Mouse (Mus musculus) left cerebral cortex, postnatal 4 days (tissue): Measurements from ENCODE around the gene Gsta2. TPM values are rescaled to one million over a fixed set of nuclear protein-coding genes. Genes with fewer than 3 reads are reported as not detected.

Experiments
- DNase-seq: peaks from one replicate; pipeline ENCODE4 v3.0.0-alpha.2; 2022
- intact Hi-C: fragments of 180-260 bp; cut with DNase I; formaldehyde crosslinking; loops from one replicate; pipeline ENCODE4 v1.15.1; 2025
- total RNA-seq, 2 experiments: library from RNA; stranded (reverse); gene quantifications; 2 replicates each; pipeline ENCODE4 v1.2.3; 2021

Gene Gsta2
- not detected for total RNA-seq

GRCm38 (mm10) chr9:78355611-78356010 is at the start of gene Gsta2:
Gene Gsta2 (minus strand): TSS chr9:78355788.
- DNase-seq = no peak
- intact Hi-C loops = no loop called here

DNA sequence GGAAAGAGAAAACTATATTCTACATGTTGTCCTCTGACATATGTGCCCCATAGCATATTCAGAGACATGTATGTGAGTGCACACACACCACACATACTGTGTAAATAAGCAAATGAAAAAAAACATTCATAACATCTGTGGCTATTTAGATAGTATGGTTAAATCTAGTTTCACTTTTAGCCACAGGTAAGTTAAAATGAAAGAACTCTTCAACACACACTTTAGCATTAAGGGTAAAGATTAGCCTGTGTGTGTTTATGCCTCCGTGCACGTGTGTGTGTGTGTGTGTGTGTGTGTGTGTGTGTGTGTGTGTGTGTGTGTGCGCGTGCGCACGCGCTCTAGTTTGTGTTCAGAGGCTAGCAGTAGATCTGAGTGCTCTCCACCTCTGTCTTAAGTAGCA is 46.0 kb upstream of the Gsta2 start:
- no peak for DNase-seq
- intact Hi-C loops = no loop called here

DNA sequence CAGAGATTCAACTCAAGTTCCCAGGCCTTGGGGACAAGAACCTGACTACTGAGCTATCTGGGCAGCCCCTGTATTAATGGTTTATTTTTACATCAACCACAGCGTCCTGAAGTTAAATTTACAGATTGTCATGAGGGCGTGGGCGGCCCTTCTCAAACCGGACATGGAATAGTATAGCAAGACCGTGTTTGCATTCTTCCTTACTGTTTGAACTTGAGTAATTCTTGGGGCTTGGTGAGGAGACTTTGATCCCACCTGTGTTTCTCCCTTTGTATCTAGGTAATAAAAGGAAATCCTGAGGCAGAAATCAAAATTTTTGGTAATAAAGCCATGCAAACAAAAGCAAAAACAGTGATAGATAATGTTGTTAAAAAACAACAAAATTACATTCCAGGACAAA is 45.0 kb upstream of the Gsta2 start:
- DNase-seq = no peak
- intact Hi-C loops = no loop called here

DNA sequence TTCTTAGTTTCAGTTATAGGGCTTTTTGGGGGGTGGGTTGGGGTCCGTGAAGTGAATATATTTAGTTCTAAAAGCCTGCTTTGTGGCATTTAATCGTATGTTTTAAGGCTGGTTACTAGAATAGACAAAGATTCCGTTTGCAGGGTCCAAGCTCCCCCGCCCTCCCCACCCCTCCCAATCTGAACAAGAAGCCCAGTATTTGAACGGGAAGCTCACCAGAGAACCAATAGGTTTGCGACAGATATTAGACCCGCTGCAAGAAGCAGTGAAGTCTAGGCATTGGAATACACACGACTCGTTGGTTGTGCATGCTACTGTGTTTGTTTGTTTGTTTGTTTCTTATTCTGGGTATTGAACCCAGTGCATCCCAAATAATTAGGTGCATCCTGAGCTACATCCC is 40.9 kb upstream of the Gsta2 start:
- intact Hi-C loops = no loop called here
- no peak for DNase-seq

DNA sequence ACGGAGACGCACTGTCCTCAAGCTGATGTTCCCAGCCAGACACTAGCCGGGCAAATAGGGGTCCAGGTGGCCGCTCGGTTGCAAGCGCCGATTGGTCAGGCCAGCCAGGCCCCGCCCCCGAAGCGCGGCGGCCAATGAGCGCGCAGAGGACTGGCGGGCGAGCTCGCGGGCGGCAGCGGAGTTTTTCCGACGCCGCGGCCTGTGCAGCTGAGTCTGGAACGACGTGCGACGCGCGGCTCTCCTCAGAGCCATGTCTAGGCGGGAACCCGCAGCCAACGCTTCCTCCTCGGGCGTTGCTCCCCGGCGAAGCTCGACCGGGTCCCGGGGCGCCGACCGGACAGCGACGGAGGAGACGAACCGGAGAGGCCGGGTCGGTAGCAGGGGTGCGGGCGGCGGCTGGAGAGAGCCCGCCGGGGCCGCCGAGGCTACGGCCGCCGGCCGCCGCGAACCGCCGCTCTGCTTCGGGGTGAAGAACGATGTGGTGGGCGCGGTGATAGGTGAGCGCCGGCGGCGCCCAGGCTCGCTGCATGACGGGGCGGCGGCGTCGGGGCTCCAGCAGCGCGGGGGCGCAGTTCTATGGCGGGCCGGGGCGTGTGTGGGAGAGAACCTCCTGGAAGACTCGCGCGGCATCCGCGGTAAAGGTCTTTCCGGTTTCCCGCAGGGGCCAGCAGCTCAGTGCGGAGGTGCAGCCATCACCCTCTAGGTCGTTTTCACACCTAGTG is 40.2 kb upstream of the Gsta2 start, which contains the start of gene Ddx43:
TSS of gene Ddx43 (plus strand) at position 148 of the 722 bp plus-strand sequence.
- intact Hi-C loops = no loop called here
- peak; percentile 60 for DNase-seq

DNA sequence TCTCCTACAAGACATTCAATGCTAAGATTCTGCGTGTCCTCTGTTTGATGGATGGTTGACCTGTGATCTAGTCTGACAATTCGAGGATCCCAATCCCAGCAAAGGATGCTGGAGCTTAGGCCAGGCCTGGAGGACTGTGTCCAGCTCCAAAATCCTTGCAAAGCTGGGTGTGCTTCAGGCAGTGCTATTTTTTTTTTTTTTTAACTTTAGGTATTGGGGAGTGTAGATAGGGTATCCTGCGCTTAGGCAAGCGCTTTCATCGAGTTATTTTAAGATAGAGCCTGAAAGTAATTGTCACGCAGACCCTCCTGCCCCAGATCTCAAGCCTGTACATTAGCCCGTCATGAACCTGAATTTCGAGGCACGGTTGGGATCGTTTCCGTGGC is 39.6 kb upstream of the Gsta2 start:
- DNase-seq = no peak
- intact Hi-C loops = no loop called here

- no peak for DNase-seq
- intact Hi-C loops = no loop called here
These were observed 39.0 kb upstream of the Gsta2 start for GRCm38 (mm10) chr9:78394602-78395001.

- intact Hi-C loops = no loop called here
- DNase-seq = no peak
These were observed 38.2 kb upstream of the Gsta2 start for GRCm38 (mm10) chr9:78393741-78394140.

DNA sequence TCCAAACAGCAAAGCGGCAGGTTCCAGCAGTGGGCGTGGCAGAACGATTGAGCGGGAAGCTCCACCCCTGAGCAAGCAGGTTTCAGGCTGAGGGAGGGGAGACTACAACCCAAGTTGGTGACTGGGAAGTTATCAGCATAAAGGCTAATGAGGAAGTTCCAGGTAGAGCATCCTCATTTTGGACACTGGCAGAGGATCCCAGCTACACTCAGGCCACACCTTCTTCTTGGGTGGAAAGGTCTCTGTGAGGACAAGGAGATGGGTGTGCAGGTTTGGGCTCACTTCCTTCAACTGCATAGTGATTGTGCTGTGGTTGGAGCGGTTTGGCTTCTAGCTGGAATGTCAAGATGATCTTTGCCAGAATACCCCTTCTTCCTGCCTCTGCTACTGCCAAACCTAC is 34.4 kb upstream of the Gsta2 start:
- no peak for DNase-seq
- intact Hi-C loops = no loop called here

DNA sequence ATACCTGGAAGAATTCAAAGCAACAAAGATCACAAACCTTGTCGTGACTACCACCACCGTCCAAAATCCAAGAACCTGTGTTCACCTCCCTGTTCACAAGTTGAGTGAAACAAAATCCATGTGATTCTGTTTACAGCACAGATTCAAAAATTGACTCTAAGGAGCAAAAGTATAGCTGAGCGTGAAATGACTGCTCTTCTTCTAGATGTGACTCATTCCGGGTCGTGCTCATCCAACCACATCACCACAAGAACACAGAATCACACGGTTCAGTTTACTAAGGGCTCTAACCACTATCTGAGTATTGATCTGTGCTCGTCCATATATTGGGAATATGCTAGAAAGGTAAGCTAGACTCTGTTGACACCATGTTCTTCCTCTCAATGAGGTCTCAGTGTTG is 31.4 kb upstream of the Gsta2 start:
- no peak for DNase-seq
- intact Hi-C loops = no loop called here

DNA sequence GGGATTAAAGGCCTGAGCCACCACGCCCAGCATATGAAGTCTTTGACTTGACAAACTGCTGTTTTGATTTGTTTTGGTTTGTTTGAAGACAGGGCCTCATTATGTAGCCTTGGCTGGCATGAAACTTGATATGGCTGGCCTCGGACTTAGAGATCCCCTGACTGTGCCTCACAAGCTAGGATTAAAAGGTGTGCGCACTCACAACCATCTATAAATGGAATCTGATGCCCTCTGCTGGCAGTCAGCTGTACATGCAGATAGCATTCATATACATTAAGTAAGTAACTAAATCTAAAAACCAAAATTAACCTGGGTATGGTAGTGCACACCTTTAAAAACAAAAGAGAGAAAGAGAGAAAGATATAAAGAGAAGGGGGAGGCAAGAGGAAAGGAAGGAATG is 30.3 kb upstream of the Gsta2 start:
- no peak for DNase-seq
- intact Hi-C loops = no loop called here

DNA sequence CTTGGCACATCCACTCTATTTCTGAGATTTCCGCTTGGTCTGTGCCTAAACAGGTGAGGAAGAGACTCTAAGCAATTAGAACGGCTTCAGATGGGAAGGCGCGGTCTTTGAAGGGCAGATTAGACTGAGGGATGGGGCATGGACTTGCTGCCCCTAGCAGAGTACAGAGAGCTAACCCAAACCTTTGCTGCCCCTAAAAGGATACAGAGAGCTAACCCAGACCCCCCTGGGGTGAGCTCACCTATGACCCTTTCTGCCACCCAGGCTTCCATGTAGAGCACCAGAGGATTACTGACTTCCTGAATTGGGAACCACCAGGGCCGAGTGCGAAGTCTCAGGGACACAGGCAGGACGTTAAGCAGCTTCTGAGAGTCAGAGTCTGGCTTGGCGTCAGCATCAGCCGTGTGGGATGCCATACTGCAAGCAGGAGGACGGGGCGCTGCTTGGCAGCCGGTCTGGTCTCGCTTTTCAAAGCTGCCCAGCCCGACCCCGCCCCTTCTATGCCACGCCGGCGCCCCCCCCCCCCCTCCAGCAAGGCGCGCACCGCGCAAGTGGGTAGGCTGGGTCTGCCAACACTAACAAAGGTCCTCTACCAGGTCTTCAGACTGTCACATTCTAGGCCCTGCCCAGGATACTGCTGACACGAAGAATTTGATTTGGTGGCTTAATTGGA is 22.7 kb upstream of the Gsta2 start, which contains the start of gene Ooep:
TSS of gene Ooep (minus strand) at position 613 of the 673 bp plus-strand sequence.
- peak; percentile 81 for DNase-seq
- intact Hi-C loops = no loop called here

GRCm38 (mm10) chr9:78377546-78377945 is 22.0 kb upstream of the Gsta2 start:
- DNase-seq = no peak
- intact Hi-C loops = no loop called here

GRCm38 (mm10) chr9:78375486-78375885 is 19.9 kb upstream of the Gsta2 start:
- intact Hi-C loops = no loop called here

DNA sequence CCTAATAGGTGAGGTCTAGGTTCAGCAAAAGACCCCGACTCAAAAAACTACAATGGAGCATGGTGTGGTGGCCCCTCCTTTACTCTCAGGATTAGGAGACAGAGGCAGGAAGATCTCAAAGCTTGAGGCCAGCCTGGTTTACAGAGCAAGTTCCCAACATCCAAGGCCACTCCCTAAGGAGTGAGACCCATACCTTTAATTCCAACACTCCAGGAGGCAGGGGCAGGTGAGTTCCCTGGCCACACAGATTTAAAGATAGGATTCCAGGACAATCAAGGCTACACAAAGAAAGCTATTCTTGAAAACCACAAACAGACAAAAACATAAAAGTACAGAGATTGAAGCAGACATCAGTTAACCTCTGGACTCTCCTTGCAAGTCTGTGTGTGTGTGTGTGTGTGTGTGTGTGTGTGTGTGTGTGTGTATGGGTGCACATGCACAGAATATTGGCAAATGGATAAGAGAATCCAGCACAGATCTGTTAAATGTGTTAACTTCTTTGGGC is 19.3 kb upstream of the Gsta2 start:
- intact Hi-C loops = no loop called here

More at GRCm38 (mm10) chr9:78375486-78375885, 19.9 kb upstream of the Gsta2 start:
- DNase-seq = no peak

GRCm38 (mm10) chr9:78374397-78374796 is 18.8 kb upstream of the Gsta2 start:
- no peak for DNase-seq
- intact Hi-C loops = no loop called here

More for the DNA sequence above, 19.3 kb upstream of the Gsta2 start:
- no peak for DNase-seq

DNA sequence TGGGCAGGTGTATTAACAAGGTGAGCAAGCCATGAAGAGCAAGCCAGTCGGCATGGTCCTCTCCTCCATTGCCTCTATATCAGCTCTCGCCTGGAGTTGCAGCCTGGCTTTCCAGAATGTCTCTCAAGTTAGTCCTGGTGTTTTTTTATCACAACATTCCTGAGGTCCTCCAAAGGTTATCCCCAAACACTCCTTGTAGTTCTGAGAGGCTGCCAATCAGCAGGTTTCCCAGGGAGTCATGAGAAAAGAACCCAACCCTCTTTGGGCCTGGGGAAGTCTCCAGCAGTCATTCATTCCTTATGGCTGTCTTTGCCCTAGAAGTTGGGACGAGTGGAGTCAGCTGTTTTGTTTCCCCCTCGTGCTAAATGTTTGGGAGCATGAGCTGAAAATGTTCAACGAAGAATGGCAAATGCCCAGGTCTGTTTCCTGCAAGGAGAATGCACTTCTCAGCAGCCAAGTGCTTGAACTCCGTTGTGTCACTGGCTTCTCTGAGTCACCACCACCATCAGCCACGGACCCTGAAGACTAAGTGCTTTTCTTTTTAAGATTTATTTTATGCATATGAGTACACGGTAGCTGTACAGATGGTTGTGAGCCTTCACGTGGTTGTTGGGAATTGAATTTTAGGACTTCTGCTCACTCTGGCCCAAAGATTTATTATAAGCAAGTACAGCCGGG is 17.4 kb upstream of the Gsta2 start:
- intact Hi-C loops = no loop called here
- no peak for DNase-seq

GRCm38 (mm10) chr9:78371441-78371840 is 15.9 kb upstream of the Gsta2 start:
- intact Hi-C loops = no loop called here
- DNase-seq = no peak

GRCm38 (mm10) chr9:78369786-78370185 is 14.2 kb upstream of the Gsta2 start:
- DNase-seq = no peak
- intact Hi-C loops = no loop called here

DNA sequence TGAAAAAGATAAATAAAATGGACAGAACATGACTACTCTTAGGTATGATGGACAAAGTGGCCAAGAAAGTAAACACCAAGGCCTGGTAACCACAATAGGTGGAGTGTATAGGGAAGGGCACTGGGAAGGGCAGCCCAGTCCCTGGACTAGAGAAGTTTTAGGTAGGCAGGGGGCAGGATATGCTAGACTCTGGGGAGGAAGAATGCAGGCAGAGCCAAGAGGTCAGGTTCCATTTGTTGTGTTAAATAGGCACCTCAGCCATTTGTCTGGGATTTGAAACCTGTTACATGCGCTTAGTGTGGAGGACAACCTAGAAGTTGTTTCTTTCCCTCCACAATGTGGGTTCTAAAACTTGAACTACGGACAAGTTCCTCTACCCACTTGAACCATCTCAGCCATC is 13.8 kb upstream of the Gsta2 start:
- intact Hi-C loops = no loop called here
- DNase-seq = no peak

DNA sequence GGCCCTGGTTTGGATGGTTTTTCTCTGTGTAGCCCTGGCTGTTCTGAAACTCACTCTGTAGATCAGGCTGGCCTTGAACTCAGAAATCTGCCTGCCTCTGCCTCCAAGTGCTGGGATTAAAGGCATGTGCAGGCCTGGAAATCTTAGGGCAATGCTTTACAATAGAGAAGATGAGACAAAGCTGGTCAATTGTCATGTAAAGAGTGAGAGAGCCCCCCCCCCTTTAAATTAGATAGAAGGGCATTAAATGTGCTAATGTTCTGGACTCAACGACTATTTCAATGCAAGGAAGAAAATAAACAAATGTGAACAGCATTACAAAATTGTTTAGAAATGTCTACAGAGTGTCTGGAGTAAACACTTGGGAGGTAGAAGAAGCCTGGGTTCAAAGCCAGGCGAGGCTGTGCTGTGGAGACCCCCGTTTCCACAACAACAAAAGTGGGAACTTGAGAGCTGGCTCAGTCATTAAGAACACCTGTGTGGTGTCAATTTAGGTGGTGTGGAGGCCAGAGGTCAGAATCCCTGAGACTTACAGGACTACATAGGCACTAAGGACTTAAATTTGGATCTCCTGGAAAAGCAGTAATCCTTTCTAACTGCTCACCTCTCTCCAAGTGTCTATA is 13.2 kb upstream of the Gsta2 start:
- DNase-seq = no peak

More for the DNA sequence above, 13.2 kb upstream of the Gsta2 start:
- intact Hi-C loops = no loop called here
